Comparison of ENCODE assay signal across 20 mouse cellular contexts in genomic region chr13:57230253-57230652, GRCm38 (mm10).
DNase-seq lines count a peak whose midpoint lies in the region; TF ChIP-seq lines count a peak whose summit lies in the region.
"Had no signal": no experiment of that assay in that cellular context is flagged by ENCODE, and none has a peak within 500 bp of the region (broad histone marks: within the 10 kb centered on the region; RNA-seq: fewer than 3 reads in every experiment).

No protein-coding gene starts in this region.

- 69% methylated on average over 4 of the region's 4 CpGs for WGBS in cerebellum, adult 2 months

- H3K27me3 ChIP-seq in testis, adult 2 months (ENCODE audit: control insufficient read depth, insufficient read depth, low read length) = no peaks in the 10 kb centered on the region
- no peaks in the 10 kb centered on the region; the same call in 1 of the 2 replicates for H3K27me3 ChIP-seq in cerebellum, adult 2 months (ENCODE audit: control insufficient read depth, insufficient read depth, low read length)
- H3K27me3 ChIP-seq: embryonic facial prominence, embryonic 12.5 days; megakaryocyte, embryonic 14.5 days; neural tube, embryonic 15.5 days had no signal

- H3K4me3 ChIP-seq in layer of hippocampus, adult 2 months = no peak overlapping the region
- no peak overlapping the region for H3K4me3 ChIP-seq in testis, adult 2 months (ENCODE audit: control insufficient read depth, low read depth, low read length)
- H3K4me3 ChIP-seq in cerebellum, adult 2 months (replicated peaks; ENCODE audit: insufficient read depth, low read depth, low read length) = no peak overlapping the region
- H3K4me3 ChIP-seq: embryonic facial prominence, embryonic 12.5 days; hindbrain, embryonic 10.5 days; megakaryocyte, embryonic 14.5 days; neural tube, embryonic 15.5 days had no signal

- no peaks in the 10 kb centered on the region for H3K4me1 ChIP-seq in testis, adult 2 months (ENCODE audit: control insufficient read depth, insufficient read depth, low read length)
- no peaks in the 10 kb centered on the region for H3K4me1 ChIP-seq in cerebellum, adult 2 months (ENCODE audit: control insufficient read depth, insufficient read depth, low read length)
- H3K4me1 ChIP-seq: hindbrain, embryonic 10.5 days; megakaryocyte, embryonic 14.5 days; neural tube, embryonic 15.5 days had no signal

- no peak overlapping the region for H3K27ac ChIP-seq in layer of hippocampus, adult 2 months
- no peak overlapping the region for H3K27ac ChIP-seq in testis, adult 2 months (ENCODE audit: control insufficient read depth, insufficient read depth, low read depth, low read length)
- H3K27ac ChIP-seq in cerebellum, adult 2 months (ENCODE audit: insufficient read depth, low read length) = no peak overlapping the region
- H3K27ac ChIP-seq: embryonic facial prominence, embryonic 12.5 days; hindbrain, embryonic 10.5 days; neural tube, embryonic 15.5 days had no signal

- no peaks in the 10 kb centered on the region for H3K36me3 ChIP-seq in testis, adult 2 months (ENCODE audit: control insufficient read depth, insufficient read depth, low read length)
- H3K36me3 ChIP-seq: embryonic facial prominence, embryonic 12.5 days; hindbrain, embryonic 10.5 days; neural tube, embryonic 15.5 days had no signal

- peak; percentile 41 for TF ChIP-seq CTCF in layer of hippocampus, adult 2 months (conservative IDR thresholded peaks at IDR 0.05)
- TF ChIP-seq CTCF in testis, adult 2 months (IDR thresholded peaks at IDR 0.05; ENCODE audit: control insufficient read depth, insufficient read depth, insufficient replicate concordance, low read depth, low read length) = peak; percentile 17; the same call in 1 of the 2 replicates
- no peak for TF ChIP-seq CTCF in cerebellum, adult 2 months (IDR thresholded peaks at IDR 0.05; ENCODE audit: borderline replicate concordance, insufficient read depth, low read depth, low read length)

- DNase-seq in embryo, embryonic 11 days = peak; percentile 10
- DNase-seq in embryo, embryonic 10 days (ENCODE audit: low spot score) = no peak
- no peak for DNase-seq in layer of hippocampus, adult 2 months (ENCODE audit: low spot score in 2 of 2)
- DNase-seq in layer of hippocampus, adult 18-20 months (ENCODE audit: low spot score in 2 of 2) = no peak
- no peak for DNase-seq in testis, postnatal 10 days (ENCODE audit: low spot score)
- no peak for DNase-seq in cerebellum, adult 2 months
- DNase-seq: adrenal gland, postnatal 25 days; cerebellum, adult 9-10 months; forebrain, postnatal 0 days; gastrocnemius, postnatal 36 days; kidney, postnatal 4 days; liver, postnatal 0 days; right cerebral cortex, adult 18-20 months; right cerebral cortex, postnatal 4 days; thymus, adult 2 months had no signal

- no peak for TF ChIP-seq POLR2A in testis, adult 2 months (IDR thresholded peaks at IDR 0.05; ENCODE audit: control insufficient read depth, low read depth, low read length)
- TF ChIP-seq POLR2A in cerebellum, adult 2 months (IDR thresholded peaks at IDR 0.05; ENCODE audit: borderline replicate concordance, insufficient read depth, low read length) = no peak
